Mouse (Mus musculus): ENCODE data around the gene Golph3l. TPM values are rescaled to one million over a fixed set of nuclear protein-coding genes. Genes with fewer than 3 reads are reported as not detected.

Gene Golph3l
- total RNA-seq, 2 experiments from 2014 or later: 10.8 to 13.5 TPM

DNA sequence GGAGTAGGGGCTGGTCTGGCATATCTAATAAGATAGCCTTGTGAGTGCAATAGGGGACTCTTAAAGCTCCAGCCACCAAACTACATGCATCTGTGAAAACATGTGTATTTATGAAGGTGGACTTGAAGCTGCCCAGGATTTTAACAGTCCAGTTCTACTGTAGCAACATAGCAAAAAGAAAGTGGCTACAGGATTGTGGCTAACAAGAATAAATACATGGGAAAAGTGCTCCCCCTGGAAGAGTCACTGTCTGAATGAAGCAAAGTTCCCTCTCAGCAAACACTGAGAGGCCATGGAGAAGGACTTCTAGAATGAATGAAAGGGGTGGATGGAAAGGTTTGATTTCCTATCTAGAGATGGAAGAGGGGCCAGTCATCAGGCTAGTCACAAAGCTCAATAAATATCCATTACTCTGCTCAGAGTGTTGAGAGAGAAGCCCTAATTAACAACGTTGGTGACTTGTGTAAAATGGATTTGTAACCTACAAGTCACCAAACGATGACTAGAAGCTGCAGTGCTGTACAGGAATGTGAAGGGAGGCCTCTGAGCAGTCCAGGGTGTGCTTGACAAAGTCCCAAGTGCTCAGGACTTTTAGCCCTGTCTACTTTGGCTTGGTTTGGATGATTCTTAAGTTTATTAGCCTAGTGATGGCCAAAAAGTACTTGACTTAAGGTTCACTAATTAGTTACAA, 72.2 kb downstream of the Golph3l start:
- Histone ChIP-seq H3K4me3 (peak overlapping the region; percentile 97), H3K27ac (peak overlapping the region; percentile 100)
- intact Hi-C loops (cut with DNase I): no loop called here
- TF ChIP-seq CTCF (IDR thresholded peaks at IDR 0.05): no peak
- no peak for DNase-seq

GRCm38 (mm10) chr3:95661945-95662715, 73.4 kb downstream of the Golph3l start:
- peak; percentile 53 for DNase-seq
- TF ChIP-seq CTCF (IDR thresholded peaks at IDR 0.05): no peak
- Histone ChIP-seq H3K4me3 (peak overlapping the region; percentile 97), H3K27ac (peak overlapping the region; percentile 100)
- intact Hi-C loops (cut with DNase I): loop anchor here (1.0 kb wide), 1 partner anchor 13 kb away; no protein-coding TSS in a partner anchor

DNA sequence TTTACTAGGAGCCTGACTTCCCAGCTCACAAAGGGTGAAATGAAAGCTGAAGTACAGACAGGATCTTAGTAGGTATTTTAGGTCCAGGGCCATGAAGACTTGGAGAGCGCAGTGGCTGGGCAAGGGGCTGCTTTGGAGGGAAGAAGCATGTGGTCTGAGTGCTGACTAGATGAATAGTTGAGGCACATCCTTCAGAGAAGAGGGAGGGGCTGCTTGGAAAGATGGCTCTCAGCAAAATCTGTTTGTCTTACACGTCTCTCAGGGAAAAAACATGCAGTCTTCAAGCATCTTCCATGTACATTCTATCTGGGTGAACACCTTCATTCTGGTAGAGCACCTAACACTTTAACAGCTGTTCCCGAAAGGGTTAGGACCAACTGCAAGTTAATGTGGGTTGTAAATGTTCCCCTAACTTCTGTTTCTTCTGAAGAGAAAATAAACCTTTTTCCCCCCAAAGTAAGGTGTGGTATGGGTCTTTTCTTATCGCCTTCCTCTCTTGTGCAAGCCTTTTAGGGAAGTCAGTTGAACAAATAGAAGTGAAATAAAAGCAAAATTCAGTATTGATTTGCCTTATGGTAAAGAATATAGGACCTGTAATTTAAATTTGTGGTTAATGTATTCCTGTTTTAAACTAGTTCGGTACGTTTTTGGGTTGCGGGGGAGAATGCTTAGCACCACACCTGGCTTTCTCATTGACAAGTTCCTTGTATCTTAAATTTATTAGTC, 74.2 kb downstream of the Golph3l start:
- Histone ChIP-seq H3K4me3 (peak overlapping the region; percentile 97), H3K27ac (peak overlapping the region; percentile 100)
- DNase-seq: no peak
- intact Hi-C loops (cut with DNase I): loop anchor here (1.0 kb wide), 1 partner anchor 12 kb away; no protein-coding TSS in a partner anchor
- no peak for TF ChIP-seq CTCF (IDR thresholded peaks at IDR 0.05)

DNA sequence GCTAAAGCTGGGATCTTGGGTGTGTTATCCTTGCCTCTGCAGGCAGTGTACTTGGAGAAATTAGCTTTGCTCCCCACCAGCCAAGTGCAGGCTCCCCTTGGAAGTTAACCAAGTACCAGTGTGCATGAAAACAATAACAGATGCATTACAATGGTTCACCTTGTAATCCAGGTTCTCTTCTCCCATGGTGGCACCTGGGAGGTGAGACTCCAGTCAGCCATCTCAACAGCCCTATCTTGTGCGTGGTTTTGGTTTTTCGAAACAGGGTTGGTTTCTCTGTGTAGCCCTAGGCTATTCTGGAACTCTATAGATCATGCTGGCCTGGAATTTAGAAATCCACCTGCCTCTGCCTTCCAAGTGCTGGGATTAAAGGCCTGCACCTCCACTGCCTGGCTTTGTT, 74.8 kb downstream of the Golph3l start:
- H3K27ac ChIP-seq: peak overlapping the region; percentile 100
- H3K4me3 ChIP-seq: peak overlapping the region; percentile 97
- TF ChIP-seq CTCF (IDR thresholded peaks at IDR 0.05): no peak
- DNase-seq: no peak
- intact Hi-C loops (cut with DNase I): no loop called here

DNA sequence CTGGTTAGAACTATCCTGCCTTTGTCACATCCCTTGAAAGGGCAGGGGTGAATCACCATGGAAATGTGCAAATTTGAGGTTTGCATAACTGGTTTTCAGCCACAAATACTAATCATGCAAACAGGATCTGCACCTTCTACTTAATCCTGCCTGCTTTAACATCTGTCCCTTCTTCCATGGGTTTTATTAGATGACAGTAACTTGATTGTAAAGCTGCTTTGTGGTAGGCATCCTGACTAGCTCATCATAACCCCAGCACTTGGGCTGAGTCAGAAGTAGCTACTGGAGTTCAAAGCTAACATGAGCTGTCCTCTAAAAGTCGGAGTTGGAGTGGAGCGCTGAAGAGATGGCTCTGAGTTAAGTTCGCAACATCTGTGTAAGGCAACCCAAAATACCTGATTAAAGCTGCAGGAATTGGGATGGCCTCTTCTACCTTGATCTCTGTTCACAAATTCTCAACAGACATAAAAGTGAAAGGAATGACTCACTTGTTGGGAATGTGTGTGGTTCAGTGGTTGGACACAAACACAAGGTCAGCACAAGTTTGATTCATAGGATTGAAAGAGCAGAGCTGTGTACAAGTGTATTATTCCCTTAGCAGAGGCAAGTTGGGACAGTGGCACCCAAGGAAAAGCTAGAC, 75.4 kb downstream of the Golph3l start:
- Histone ChIP-seq H3K4me3 (peak overlapping the region; percentile 97), H3K27ac (peak overlapping the region; percentile 100)
- intact Hi-C loops (cut with DNase I): no loop called here
- no peak for TF ChIP-seq CTCF (IDR thresholded peaks at IDR 0.05)
- no peak for DNase-seq

DNA sequence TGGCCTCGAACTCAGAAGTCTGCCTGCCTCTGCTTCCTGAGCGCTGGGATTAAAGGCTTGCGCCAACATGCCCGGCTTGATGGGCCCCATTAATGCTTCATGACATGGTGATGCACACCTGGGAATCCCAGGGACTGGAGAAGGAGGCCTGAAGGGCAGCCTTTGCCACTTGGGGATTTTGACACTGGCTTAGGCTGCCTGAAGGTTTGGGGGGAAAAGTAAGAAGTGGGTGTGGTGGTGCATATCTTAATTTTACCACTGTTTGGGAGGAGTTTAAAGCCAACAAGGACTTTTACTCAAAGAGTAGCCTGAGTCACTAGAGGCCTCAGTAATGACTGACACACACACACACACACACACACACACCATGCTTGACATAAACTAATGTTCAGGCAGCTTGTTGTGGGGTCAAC, 76.2 kb downstream of the Golph3l start:
- intact Hi-C loops (cut with DNase I): no loop called here
- no peak for DNase-seq
- Histone ChIP-seq H3K27ac (peak overlapping the region; percentile 100), H3K4me3 (peak overlapping the region; percentile 29)
- no peak for TF ChIP-seq CTCF (IDR thresholded peaks at IDR 0.05)

DNA sequence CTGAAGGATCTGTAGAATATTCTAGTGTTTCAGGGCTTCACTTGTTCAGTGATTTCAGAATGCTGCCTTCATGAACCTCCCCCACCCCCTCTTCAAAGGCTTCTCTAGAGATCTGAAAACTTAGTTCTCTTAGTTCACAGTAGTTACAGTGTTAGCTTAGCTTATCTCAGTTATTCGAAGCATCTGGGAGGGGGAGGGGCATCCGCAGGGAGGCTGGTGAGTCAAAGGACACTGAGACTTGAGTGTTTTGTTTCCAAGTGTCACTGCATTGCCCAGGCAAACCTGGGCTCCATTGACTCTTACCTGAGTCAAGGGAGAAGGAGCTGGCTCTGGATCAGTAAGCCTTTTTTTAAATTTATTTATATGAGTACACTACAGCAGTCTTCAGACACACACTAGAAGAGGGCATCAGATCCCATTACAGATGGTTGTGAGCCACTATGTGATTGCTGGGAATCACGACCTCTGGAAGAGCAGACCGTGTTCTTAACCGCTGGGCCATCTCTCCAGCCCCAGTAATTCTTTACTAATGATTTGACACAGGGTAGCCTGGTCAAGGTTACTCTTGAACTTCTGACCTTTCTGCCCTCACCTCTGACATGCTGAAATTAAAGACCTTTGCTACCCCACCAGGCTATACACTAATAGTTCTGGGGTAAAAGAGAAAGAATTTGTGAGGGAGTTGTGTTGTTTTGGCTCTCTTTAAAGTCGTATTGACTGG, 77.5 kb downstream of the Golph3l start:
- peak overlapping the region; percentile 21 for H3K4me3 ChIP-seq
- peak overlapping the region; percentile 100 for H3K27ac ChIP-seq
- TF ChIP-seq CTCF (IDR thresholded peaks at IDR 0.05): no peak
- peak; percentile 52 for DNase-seq
- intact Hi-C loops (cut with DNase I): no loop called here

DNA sequence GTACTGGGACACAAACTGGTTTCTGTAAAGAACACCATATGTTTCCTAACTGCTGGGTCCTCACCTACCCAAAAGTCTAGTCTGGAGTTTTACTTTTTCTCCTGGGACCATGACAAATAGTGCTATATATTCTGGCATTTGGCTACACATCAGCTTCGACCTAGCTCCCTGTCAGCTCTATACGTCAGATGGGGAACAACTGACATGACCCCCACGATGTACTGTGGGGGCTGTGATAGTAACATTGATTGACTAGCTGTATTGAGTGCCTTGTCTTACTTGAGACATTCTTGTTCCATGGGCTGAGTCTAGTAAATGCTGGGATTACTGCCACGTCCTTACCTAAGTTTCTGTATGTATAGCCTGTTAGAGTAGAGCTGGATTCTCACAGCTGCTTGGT, 78.8 kb downstream of the Golph3l start:
- Histone ChIP-seq H3K27ac (peak overlapping the region; percentile 100), H3K4me3 (peak overlapping the region; percentile 52)
- DNase-seq: no peak
- TF ChIP-seq CTCF (IDR thresholded peaks at IDR 0.05): no peak
- intact Hi-C loops (cut with DNase I): no loop called here

GRCm38 (mm10) chr3:95668026-95668425, 79.3 kb downstream of the Golph3l start:
- intact Hi-C loops (cut with DNase I): no loop called here

More at GRCm38 (mm10) chr3:95668026-95668425, 79.3 kb downstream of the Golph3l start:
- Histone ChIP-seq H3K4me3 (peak overlapping the region; percentile 52), H3K27ac (peak overlapping the region; percentile 100)
- DNase-seq: peak; percentile 78
- no peak for TF ChIP-seq CTCF (IDR thresholded peaks at IDR 0.05)

Other genes with a start within 250 kb of the Golph3l start
- 10 to 100 TPM; 10.6 to 11.7 TPM for gene Setdb1, start 231.7 kb upstream of the Golph3l start, total RNA-seq (2021)
- gene 4930558C23Rik, start 186.1 kb upstream of the Golph3l start, total RNA-seq (2021): not detected
- 10 to 100 TPM; 43.2 to 48.0 TPM for gene Arnt, start 154.5 kb upstream of the Golph3l start, total RNA-seq (2021)
- 1 to 10 TPM; 3.9 to 9.0 TPM for gene Ctsk, start 89.7 kb upstream of the Golph3l start, total RNA-seq (2021)
- 1 to 10 TPM; 2.1 to 4.6 TPM for gene Ctss, start 62.1 kb upstream of the Golph3l start, total RNA-seq (2021)
- not detected for gene Hormad1, start 29.3 kb upstream of the Golph3l start, total RNA-seq (2021)
- 100 to 1,000 TPM in 1 of 2 experiments, 10 to 100 TPM in 1; 97.2 to 102 TPM for gene Ensa, start 36.1 kb downstream of the Golph3l start, total RNA-seq (2021)
- gene Mcl1, start 69.9 kb downstream of the Golph3l start, total RNA-seq (2021): 100 to 1,000 TPM; 110 to 123 TPM
- 10 to 100 TPM; 17.2 to 32.0 TPM for gene Adamtsl4, start 99.0 kb downstream of the Golph3l start, total RNA-seq (2021)
- gene Ecm1, start 150.6 kb downstream of the Golph3l start, total RNA-seq (2021): 10 to 100 TPM; 18.0 to 23.0 TPM
- gene Tars2, start 171.3 kb downstream of the Golph3l start, total RNA-seq (2021): 10 to 100 TPM; 23.0 to 30.8 TPM
- gene Rprd2, start 229.9 kb downstream of the Golph3l start, total RNA-seq (2021): 10 to 100 TPM; 32.4 to 35.2 TPM